Mouse (Mus musculus) lung, adult 2 months (tissue): ENCODE results near the gene Olfr285.

Experiments
- CTCF ChIP-seq: fragments of 200-500 bp; IDR thresholded peaks from 2 replicates; pipeline ENCODE4 v1.5.1; 2011; ENCODE audit warnings: mild to moderate bottlenecking, low read length, control low read depth; ENCODE audit not compliant: insufficient read depth
- POLR2A ChIP-seq: fragments of 200-500 bp; IDR thresholded peaks from 2 replicates; pipeline ENCODE4 v1.6.1; 2011; ENCODE audit warnings: low read depth, mild to moderate bottlenecking, control low read depth, low read length, borderline replicate concordance; ENCODE audit errors: extremely low read depth

DNA sequence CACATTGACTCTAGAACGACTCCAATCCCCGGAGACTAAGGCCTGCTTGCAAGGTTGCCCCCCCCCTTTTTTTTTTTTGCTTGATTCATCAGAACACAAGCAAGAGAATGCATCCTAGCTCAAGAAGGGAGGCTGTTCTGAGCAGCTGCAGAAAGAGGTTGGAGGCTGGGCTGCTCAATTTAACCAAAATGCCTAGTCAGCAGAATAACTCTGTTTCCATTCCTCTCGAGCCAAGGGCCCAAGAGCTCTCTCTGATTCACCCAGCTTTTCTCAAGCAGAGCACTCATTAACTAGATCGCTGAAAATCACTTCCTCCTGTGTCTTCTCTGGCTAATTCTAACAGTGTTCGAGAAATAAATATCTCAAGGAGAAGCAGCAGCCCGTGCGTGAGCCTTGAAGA is 30.7 kb downstream of the Olfr285 start:
- TF ChIP-seq POLR2A = no peak
- no peak for TF ChIP-seq CTCF
